Mouse (Mus musculus): Measurements from ENCODE around the gene Nkx2-5.

Gene Nkx2-5

GRCm38 (mm10) chr17:26850358-26851135 lies 5.7 kb upstream of the Nkx2-5 start:
- no peak for DNase-seq (ENCODE audit: low spot score in 2 of 2)

- no peak for DNase-seq (ENCODE audit: low spot score in 2 of 2)
These were observed 5.0 kb upstream of the Nkx2-5 start for GRCm38 (mm10) chr17:26849746-26850357.

DNA sequence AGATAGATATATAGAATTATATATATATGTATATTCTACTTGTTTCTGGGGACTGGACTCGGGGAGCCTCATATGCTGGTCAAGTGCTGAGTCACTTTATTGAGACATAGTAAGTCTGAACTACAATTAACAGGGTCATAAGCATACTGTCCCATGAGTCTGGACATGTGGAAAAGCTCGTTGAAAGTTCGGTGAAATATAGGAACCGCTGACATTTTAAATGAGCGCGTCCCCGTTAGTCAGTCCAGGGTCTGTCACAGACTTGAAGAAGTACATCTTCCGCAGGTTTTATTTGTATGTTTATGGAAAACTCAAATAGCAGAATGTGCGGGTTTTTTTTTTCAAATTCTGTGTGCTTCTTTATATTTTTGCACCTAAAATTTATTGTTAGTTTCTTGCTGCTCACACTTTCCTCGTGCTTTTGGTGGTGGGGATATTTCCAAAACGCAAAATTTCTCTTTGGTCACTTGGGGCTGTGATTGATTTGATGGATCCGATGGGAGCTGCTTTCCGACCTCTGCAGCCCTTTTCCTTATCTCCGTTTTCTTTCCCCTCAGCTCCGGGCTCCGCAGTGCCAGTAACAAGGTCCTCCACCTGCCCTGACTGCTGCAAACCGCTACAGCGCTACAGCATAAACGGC lies 4.4 kb upstream of the Nkx2-5 start:
- no peak for DNase-seq (ENCODE audit: low spot score in 2 of 2)

DNA sequence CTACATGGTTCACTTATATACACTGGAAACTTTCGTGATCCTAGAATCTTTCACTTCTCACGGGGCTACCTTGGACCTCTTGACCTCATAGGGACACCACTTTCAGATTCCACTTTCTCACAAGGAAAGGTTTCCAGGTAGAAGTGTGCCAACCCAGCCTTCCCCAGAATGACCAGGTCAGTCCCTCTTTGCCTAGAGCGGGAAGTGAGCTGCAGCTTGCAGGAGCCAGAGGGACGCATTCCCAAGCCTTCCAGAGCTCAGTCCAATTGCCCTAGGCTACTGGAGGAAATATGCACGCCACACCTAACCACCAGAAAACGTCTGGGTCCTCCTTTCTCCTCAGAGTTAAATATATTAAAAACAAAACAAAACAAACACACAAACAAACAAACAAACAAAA lies 3.4 kb upstream of the Nkx2-5 start:
- DNase-seq (ENCODE audit: low spot score in 2 of 2): no peak

DNA sequence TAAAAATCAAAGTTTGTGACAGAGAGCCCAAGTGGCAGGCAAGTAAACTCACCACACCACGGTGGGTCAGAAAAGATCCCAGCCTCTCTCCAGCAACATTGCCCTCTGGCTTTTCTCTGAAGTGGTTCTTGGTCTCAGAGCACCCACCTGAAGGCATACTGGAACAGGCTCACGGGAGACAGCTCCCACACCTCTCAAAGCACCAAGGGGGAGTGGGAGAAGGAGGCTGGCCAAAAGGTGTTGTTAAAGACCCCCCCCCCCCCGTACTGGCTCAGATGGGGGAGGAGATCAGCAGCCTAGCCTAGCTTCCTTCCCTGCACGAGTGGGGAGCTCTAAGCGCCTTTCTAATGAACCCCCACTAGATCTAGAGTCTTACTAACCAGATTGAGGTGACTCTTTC lies 3.0 kb upstream of the Nkx2-5 start:
- DNase-seq (ENCODE audit: low spot score in 2 of 2): no peak

DNA sequence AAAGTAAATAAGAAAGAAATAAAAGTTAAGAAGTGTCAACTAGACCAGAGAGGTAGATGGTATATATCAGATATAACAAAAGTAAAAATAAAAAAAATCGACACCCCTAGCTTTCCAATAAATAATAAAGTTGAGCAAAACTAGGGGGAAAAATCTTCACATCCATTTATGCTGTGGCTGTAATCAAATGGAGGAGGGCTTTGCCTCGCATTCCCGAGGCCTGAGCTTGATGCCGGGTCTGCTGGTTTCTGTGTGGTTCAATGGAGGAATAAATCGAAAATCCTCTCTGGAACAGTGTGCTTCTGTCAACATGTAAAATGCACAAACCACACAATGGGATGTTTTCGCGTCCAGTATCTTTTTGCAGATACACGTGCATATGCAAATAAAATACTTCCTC lies 1.6 kb upstream of the Nkx2-5 start:
- DNase-seq (ENCODE audit: low spot score in 2 of 2): no peak

GRCm38 (mm10) chr17:26845149-26846050 lies 591 bp upstream of the Nkx2-5 start:
- DNase-seq (ENCODE audit: low spot score in 2 of 2): no peak

DNA sequence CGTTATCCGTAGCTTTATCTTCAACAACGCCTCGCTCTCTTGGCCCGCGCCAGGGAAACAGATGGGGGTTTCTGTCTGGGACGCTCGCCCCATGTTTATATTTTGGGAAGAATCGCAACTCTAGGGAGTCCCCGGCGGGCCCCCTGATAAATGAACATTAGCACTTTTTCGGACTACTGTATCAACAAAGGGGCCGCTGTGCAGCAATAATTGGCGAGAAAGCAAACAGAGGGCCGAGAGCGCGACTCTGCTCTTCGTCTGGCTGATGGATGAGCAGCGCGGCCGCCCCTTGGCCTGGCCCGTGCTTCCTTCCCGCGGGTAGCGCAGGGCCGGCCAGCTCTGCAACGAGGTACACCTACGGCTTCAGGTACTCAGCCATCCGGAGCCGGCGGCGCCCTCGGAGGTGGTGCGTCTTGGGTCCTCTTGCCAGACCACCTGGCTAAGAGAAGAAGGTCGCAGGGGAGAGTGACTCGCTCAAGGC lies 398 bp downstream of the Nkx2-5 start:
- no peak for DNase-seq (ENCODE audit: low spot score in 2 of 2)

DNA sequence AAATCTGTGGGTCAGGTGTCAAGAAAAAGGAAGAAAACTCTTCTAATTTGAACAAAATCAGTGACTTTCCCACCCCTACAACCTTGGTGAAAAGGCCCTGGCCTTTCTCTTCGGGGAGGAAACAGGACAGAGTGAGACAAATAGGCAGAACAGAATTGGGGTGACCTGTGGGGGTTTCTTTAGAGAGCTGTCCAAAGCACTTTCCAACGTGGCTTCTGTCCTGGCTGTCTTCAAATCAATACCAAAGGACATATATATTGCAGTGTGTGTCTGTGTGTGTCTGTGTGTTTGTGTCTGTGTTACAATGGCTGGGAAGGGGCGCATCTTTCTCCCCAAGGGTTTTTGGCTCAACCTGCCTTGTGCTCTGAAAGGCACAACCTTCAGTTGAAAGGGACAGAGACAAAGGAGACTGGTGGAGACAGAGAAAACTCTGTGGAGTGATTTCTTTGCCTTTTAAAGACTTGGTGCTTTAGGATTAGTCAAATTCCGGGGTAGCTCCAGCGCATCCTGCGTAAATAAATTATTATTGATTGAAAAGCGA lies 1.0 kb downstream of the Nkx2-5 start:
- DNase-seq (ENCODE audit: low spot score in 2 of 2): no peak

- DNase-seq (ENCODE audit: low spot score in 2 of 2): no peak
These were observed 1.6 kb downstream of the Nkx2-5 start for GRCm38 (mm10) chr17:26843229-26843567.

DNA sequence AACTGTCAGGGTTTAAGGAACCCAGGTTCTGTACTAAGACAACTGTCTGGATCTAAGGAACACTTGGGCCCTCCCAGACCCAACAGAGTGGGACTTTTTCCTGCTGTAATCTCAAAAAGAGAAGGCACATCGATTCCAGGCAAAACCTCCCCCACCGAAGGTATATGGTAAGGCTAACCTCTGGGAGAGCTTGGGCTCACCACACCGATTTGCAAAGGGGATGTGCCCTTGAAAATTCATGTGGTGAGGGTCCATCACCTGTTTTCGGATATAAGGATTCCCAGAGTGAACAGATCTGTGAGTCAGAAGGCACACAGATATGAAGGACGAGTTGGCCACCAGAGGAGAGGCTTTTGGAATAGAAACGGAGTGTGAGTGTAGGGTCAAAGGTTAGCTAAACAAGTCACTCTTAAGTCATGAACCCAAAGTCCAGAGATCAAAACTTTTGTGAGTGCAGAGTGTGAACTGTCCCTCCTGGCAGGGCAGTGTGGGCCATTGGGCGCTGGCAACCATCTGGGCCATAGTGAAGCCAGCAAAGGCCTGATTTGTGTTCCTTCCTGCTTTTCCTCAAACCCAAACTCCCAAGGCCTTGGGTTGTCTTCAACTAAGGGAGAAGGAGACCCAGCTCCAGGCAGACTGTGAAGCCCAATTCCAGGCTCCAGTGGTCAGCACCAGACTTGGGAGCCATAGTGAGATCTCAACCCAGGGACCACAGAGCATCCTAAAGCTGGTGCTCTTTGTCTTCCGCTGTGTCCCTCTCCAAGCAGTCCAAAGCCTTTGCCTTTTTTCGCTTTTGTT lies 2.2 kb downstream of the Nkx2-5 start:
- DNase-seq (ENCODE audit: low spot score in 2 of 2): no peak

DNA sequence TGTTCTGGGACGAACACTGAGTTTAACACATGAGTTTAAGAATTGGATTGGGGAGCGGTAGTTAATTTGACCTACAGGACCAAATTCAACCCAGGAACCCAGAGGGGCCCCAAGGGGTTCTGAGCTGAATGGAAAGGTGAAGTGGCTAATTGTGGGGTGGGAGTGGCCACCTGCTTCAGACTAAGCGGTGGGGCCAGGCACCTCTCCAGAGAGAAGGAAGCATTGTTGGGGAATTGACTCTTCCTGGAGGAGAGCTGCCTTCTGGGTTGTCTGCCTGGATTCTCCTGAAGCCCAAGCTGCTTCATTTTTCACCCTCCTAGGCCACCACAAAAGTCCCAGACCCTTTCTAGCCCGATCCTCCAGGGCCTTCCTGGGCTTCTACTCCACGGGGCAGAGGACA lies 2.8 kb downstream of the Nkx2-5 start:
- no peak for DNase-seq (ENCODE audit: low spot score in 2 of 2)

GRCm38 (mm10) chr17:26840922-26841731 lies 3.7 kb downstream of the Nkx2-5 start:
- DNase-seq (ENCODE audit: low spot score in 2 of 2): no peak

DNA sequence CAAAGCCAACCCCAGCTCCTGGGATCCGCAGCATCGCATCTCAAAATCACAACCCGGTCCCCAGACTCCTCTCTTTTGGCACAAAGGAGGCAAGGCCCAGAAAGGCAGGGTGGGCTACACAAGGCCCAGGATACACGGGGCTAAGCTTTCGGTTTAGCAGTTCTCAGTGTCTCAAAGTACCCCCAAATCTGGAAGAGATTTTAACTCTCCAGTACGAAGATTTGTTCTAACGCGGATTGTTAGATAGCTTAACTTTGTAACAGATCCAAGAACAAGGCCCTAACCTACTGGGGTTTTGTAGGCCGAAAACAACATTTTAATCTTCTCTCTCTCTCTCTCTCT lies 4.4 kb downstream of the Nkx2-5 start:
- DNase-seq (ENCODE audit: low spot score in 2 of 2): no peak

DNA sequence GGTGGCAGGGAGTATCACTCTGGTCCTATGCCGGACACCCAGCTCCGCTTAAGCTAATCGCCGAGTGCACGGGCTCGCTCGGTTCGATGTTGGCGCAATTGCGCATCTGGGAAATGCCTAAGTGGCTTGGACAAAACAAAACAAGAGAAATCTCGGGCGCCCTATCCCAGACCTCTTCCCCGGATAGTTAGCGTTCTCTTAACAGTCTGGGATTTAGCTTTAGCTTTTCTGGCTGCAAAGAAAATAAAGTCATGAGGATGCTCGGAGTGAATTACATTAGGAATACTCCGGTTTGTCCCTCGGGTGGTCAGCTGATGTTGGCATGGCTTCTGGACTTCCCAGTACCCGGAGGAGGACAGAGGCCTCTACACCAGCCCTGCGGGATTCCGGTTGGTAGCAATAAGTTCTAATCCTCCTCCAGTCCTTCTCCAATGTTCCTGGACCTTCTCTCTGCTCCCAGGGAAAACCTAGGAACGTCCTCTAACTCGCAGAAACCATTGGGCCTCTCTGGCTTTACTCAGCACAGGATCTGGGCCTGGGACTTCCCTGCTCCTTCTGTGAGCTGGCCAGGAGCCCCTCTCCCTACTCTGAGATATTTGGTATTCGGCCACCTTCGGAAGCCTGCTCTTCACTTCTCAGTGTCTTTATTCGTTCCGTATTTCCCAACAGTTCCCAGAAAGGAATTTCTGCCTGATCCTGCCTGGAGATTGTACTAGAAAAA lies 4.9 kb downstream of the Nkx2-5 start:
- no peak for DNase-seq (ENCODE audit: low spot score in 2 of 2)

GRCm38 (mm10) chr17:26838911-26839717 lies 5.7 kb downstream of the Nkx2-5 start:
- no peak for DNase-seq (ENCODE audit: low spot score in 2 of 2)

- DNase-seq (ENCODE audit: low spot score in 2 of 2): no peak
These were observed 6.5 kb downstream of the Nkx2-5 start for GRCm38 (mm10) chr17:26838191-26838910.

- DNase-seq (ENCODE audit: low spot score in 2 of 2): no peak
These were observed 7.2 kb downstream of the Nkx2-5 start for GRCm38 (mm10) chr17:26837546-26837985.
